Mouse (Mus musculus) kidney, adult 2 months (tissue): ENCODE measurements at regions not wholly inside any gene's neighbourhood (a gene's known extent, or its start where the extent isn't known, plus 50 kb on each side); places are given as distances from the start of the nearest gene placed in this dataset.

ENCODE experiments used
- CTCF ChIP-seq: fragments of 200-500 bp; conservative IDR thresholded peaks from 2 replicates; pipeline ENCODE4 v1.5.1; 2011; ENCODE audit warnings: low read depth, mild to moderate bottlenecking, control low read depth, low read length, moderate library complexity, mixed read lengths; ENCODE audit not compliant: insufficient read depth, insufficient read length
- POLR2A ChIP-seq: fragments of 200-500 bp; IDR thresholded peaks from one replicate; pipeline ENCODE4 v1.6.1; 2011; ENCODE audit warnings: low read depth, low read length, control low read depth

DNA sequence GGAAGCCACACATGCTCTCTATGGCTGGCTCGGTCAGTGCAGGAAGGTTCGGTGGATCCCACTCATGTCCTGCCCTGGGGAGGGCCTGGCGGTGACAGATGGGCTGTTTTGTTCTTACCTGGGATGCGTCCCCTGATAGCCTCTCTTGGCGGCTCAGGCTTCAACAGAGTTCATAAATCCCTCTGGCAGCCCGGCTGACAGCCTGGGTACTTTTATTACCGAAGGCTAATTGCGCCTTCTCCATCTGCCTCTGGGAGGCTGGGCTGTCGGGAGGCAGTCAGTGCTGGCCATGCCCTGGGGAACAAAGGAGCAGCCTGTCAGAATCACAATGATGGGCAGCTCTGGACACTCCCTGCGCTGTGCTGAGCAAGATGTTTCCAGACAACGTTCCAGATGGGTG lies 196.5 kb upstream of the Kcnab2 start:
- TF ChIP-seq POLR2A (no peak), CTCF (no peak)
